Mouse (Mus musculus): ENCODE results near the gene Plxna1.

DNA sequence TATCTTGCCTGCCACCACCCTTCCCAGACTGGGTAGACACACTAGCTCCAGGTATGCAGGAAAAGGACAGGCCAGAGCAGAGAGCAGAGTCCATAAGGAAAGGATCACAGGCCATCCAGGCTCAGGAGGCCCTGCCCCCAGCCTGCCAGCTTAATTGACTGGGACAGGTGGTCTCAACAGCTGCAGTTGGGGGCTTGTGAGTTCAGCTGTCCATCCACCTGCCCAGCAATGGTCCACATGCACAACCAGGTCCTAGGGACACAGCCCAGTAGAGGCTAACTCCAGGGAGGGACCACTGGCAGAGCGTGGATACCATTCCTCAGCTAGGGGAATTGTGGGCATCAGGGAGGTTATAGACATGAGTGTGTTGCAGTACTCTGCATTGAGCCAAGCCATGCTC, 16.6 kb downstream of the Plxna1 start:
- TF ChIP-seq CTCF (IDR thresholded peaks at IDR 0.05; ENCODE audit: extremely low read depth, insufficient read depth, low read length) = no peak
- no peak for TF ChIP-seq POLR2A (IDR thresholded peaks at IDR 0.05; ENCODE audit: extremely low read depth, insufficient read depth, low read length)
